Comparison of ENCODE assay signal across 11 mouse cellular contexts in genomic region chr9:31204722-31205121, GRCm38 (mm10). TPM values are rescaled to one million over a fixed set of nuclear protein-coding genes. Genes with fewer than 3 reads are reported as not detected.
DNase-seq lines count a peak whose midpoint lies in the region; ATAC-seq lines count a peak whose summit lies in the region.
"Had no signal": no experiment of that assay in that cellular context is flagged by ENCODE, and none has a peak within 500 bp of the region (broad histone marks: within the 10 kb centered on the region; RNA-seq: fewer than 3 reads in every experiment).

No protein-coding gene starts in this region.

- no peak overlapping the region for H3K4me2 ChIP-seq in liver, embryonic 11.5 days
- H3K4me2 ChIP-seq in forebrain, embryonic 13.5 days, result no peak overlapping the region
- H3K4me2 ChIP-seq: forebrain, embryonic 15.5 days; stomach, embryonic 15.5 days had no signal

- no peak overlapping the region for H3K9ac ChIP-seq in liver, embryonic 11.5 days (ENCODE audit: low read depth, low read length)
- no peak overlapping the region for H3K9ac ChIP-seq in forebrain, embryonic 13.5 days
- H3K9ac ChIP-seq: forebrain, embryonic 15.5 days; stomach, embryonic 15.5 days had no signal

- H3K27ac ChIP-seq in liver, embryonic 11.5 days (ENCODE audit: low read depth, low read length), result 0 out of 2 replicates have a peak overlapping the region, but pooled peaks have one; percentile 19
- H3K27ac ChIP-seq in forebrain, embryonic 13.5 days, result no peak overlapping the region
- H3K27ac ChIP-seq: forebrain, embryonic 15.5 days; macrophage; stomach, embryonic 15.5 days had no signal

- WGBS in liver, embryonic 11.5 days, result 26% methylated on average over 6 of the region's 6 CpGs
- WGBS in forebrain, embryonic 13.5 days, result 89% methylated on average over 6 of the region's 6 CpGs

- H3K9me3 ChIP-seq in liver, embryonic 11.5 days (ENCODE audit: control insufficient read depth, low read length), result no peaks in the 10 kb centered on the region
- no peaks in the 10 kb centered on the region for H3K9me3 ChIP-seq in forebrain, embryonic 13.5 days (replicated peaks)
- H3K9me3 ChIP-seq: forebrain, embryonic 15.5 days; stomach, embryonic 15.5 days had no signal

- H3K36me3 ChIP-seq in liver, embryonic 11.5 days (ENCODE audit: control insufficient read depth, insufficient read depth, low read length), result no peaks in the 10 kb centered on the region
- H3K36me3 ChIP-seq in forebrain, embryonic 13.5 days (ENCODE audit: poor library complexity, severe bottlenecking), result no peaks in the 10 kb centered on the region
- H3K36me3 ChIP-seq: forebrain, embryonic 15.5 days; stomach, embryonic 15.5 days had no signal

- no peak for ATAC-seq in liver, embryonic 11.5 days (replicated peaks; ENCODE audit: low FRiP score)
- ATAC-seq in forebrain, embryonic 13.5 days, result no peak
- ATAC-seq: forebrain, embryonic 15.5 days; hindbrain, embryonic 16.5 days had no signal

- DNase-seq in urinary bladder, postnatal 14 days (ENCODE audit: low spot score), result peak; percentile 74
- DNase-seq in urinary bladder, postnatal 10 days (ENCODE audit: low spot score), result no peak
- DNase-seq in heart, postnatal 4 days, result peak; percentile 21
- DNase-seq in liver, embryonic 11.5 days (ENCODE audit: low spot score), result peak; percentile 26
- DNase-seq in frontal cortex, postnatal 10 days (ENCODE audit: low spot score in 2 of 2), result no peak
- DNase-seq in adrenal gland, adult 18-20 months (ENCODE audit: low spot score in 2 of 2), result no peak

- no peak overlapping the region for H3K4me3 ChIP-seq in liver, embryonic 11.5 days (ENCODE audit: low read depth, low read length)
- no peak overlapping the region for H3K4me3 ChIP-seq in forebrain, embryonic 13.5 days
- H3K4me3 ChIP-seq: forebrain, embryonic 15.5 days; stomach, embryonic 15.5 days had no signal

- H3K4me1 ChIP-seq in liver, embryonic 11.5 days (replicated peaks; ENCODE audit: control insufficient read depth, insufficient read depth, low read length), result peaks cover 41% of the 10 kb centered on the region
- peaks cover 30% of the 10 kb centered on the region for H3K4me1 ChIP-seq in forebrain, embryonic 13.5 days

- no peaks in the 10 kb centered on the region for H3K27me3 ChIP-seq in liver, embryonic 11.5 days (replicated peaks; ENCODE audit: control insufficient read depth, insufficient read depth, low read length)
- no peaks in the 10 kb centered on the region for H3K27me3 ChIP-seq in forebrain, embryonic 13.5 days
- H3K27me3 ChIP-seq: forebrain, embryonic 15.5 days; stomach, embryonic 15.5 days had no signal

RNA-seq across cellular contexts. Expression of gene Aplp2, which starts 6.9 kb away (rescaled TPM):
- 100 to 1,000 TPM; 311 to 312 TPM for total RNA-seq in heart, postnatal 4 days (2021)
- 256 and 297 TPM in 2 replicates for polyA plus RNA-seq in liver, embryonic 11.5 days (2014; fragmentation: Nextera tagmentation; extraction: Ambion mirVana)
- 181 and 195 TPM in 2 replicates for polyA plus RNA-seq in forebrain, embryonic 13.5 days (2015; fragmentation: Nextera tagmentation; extraction: Ambion mirVana)
- total RNA-seq in adrenal gland, adult 18-20 months (2021), result 100 to 1,000 TPM; 676 to 807 TPM

Comparison
In these comparisons a context has a peak if more than half of its experiments do, and no peak if none do; other contexts are left out.
1. DNase-seq: peak in urinary bladder, postnatal 14 days (single experiment), heart, postnatal 4 days (single experiment) and liver, embryonic 11.5 days (single experiment); none in urinary bladder, postnatal 10 days (single experiment), frontal cortex, postnatal 10 days (0 of 2) and adrenal gland, adult 18-20 months (0 of 2).